Mouse (Mus musculus): ENCODE results near the gene Mapkap1.

Gene Mapkap1

DNA sequence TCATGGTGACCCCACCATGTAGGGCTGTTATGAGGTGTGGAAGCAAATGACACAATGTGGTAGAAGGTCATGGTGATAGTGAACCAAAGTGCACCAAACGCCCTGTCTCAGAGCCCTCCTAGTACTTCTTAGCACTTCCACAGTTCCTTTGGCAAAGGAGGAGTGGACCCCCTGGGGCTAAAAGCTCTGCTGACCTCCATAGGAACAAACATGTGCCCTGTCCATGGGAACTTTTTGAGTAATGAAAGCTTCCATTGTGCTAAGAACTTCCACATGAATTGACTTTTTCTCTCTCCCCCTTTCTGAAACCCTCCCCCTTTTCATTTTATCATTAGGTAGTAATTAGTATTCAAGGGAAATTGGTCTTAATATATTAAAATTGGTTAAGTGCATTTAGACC lies 164.5 kb downstream of the Mapkap1 start:
- no peak for DNase-seq (ENCODE audit: low spot score in 2 of 2)

DNA sequence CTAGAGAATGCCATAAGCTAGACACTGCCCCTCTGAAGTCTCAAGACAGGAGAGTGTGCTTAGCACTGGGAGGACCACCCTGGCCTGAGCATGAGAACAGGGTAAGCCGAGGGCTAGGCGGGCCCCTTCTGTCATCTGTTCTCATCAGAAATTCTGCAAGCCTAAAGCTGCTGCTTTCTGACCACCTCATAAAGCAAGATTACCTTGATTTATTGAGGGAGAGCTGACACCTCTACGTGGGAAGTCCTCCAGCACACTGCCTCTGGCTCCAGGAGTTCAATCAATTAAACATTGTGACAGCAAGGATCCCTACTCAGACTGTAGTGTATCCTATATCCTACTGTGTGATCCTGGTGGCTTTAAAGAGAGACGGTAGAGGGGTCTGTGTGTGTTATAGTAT lies 166.5 kb downstream of the Mapkap1 start:
- DNase-seq (ENCODE audit: low spot score in 2 of 2), result no peak

GRCm38 (mm10) chr2:34588546-34588945 lies 182.0 kb downstream of the Mapkap1 start:
- peak in 1 of 2 experiments; percentile 22 for DNase-seq (ENCODE audit: low spot score in 2 of 2)

DNA sequence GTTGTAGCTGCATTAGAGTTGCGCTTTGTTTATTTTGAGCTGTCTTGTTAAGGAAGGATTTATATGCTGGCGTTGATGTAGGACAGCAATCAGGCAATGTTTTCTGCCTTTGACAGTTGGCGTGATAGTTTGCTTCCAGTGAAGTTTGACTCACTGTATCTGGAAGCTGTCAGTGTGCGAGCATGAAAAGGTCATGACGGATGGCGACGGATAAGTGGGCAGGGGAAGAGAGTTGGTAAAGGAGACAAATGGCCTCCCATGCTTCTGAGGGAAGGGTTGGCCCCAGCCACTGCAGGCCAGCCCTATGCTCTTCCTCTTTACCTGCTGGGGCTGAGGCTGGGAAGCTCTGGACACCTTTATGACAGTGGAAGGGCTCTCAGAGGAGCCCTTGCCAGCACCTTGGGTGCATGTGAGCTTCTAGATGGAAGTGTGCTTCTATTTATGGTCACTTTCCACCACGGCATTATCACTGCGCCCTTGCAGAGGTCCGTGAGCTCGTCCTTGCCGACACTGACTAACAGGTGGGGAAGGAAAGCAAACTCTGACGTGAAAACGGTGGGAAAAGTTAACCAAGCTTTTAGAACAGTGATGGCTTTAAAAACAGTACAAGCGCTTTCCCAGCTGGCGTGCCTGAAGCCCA lies 185.3 kb downstream of the Mapkap1 start:
- DNase-seq (ENCODE audit: low spot score in 2 of 2), result no peak

- no peak for DNase-seq (ENCODE audit: low spot score in 2 of 2)
These were observed 185.9 kb downstream of the Mapkap1 start for GRCm38 (mm10) chr2:34592361-34592960.

- no peak for DNase-seq (ENCODE audit: low spot score in 2 of 2)
These were observed 187.4 kb downstream of the Mapkap1 start for GRCm38 (mm10) chr2:34594001-34594400.

- no peak for DNase-seq (ENCODE audit: low spot score in 2 of 2)
These were observed 193.2 kb downstream of the Mapkap1 start for GRCm38 (mm10) chr2:34599606-34600255.

DNA sequence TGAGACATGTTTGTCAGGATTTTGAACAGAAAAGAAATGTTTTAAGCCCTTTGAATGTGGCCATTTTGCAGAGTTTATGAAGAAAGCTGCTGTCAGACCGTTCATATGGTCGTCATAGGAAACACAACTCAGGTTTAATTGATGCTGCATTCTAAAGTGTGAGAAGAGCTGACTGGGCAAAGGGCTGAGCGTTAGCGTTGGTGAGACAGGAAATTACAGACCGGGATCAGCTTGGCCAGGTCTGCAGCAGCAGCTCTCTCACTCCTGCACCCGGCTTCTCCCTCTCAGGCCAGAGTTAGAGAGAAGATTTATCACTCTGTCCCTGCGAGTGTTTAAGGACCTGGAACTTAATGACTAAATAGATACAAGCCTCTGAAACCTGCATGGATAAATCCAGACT lies 194.2 kb downstream of the Mapkap1 start:
- DNase-seq (ENCODE audit: low spot score in 2 of 2), result no peak

GRCm38 (mm10) chr2:34602111-34602541 lies 195.6 kb downstream of the Mapkap1 start:
- DNase-seq (ENCODE audit: low spot score in 2 of 2), result no peak

DNA sequence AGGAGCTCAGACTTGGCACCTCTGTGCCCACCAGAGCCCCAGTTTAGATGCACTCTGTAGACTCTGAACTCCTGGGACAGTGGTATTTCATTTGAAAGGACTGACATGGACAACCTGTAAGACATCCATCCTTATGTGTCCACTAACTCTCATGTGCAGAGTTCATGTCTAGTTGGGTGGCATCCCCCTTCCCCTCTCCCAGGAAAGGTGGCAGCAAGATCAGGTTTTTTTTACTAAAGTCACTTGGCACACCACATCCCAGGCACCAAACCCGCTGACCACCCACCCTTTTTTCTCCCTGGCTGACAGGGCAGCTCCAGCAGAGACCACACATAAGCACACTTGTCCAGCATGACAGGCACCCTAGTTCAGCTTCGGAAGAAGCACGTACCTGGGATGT lies 196.3 kb downstream of the Mapkap1 start:
- DNase-seq (ENCODE audit: low spot score in 2 of 2), result no peak

GRCm38 (mm10) chr2:34603653-34604214 lies 197.2 kb downstream of the Mapkap1 start:
- DNase-seq (ENCODE audit: low spot score in 2 of 2), result no peak

- no peak for DNase-seq (ENCODE audit: low spot score in 2 of 2)
These were observed 198.5 kb downstream of the Mapkap1 start for GRCm38 (mm10) chr2:34605040-34605439.

- no peak for DNase-seq (ENCODE audit: low spot score in 2 of 2)
These were observed 202.3 kb downstream of the Mapkap1 start for GRCm38 (mm10) chr2:34608917-34609316.

DNA sequence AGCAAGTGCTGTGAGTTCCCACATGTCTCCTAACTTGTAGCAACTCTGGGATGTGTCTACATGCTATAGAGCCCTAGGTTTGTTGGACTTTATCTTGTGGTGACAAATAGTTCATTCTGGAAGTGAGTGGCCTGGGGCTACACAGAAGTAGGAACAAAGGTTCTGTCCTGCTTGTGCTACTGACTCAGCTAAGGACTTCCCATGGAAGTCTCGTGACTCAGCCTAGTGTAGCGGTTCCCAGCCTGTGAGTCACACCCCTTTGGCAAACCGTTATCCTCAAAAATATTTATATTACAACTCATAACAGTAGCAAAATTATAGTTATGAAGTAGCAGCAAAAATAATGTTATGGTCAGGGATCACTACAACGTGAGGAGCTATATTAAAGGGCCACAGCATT lies 202.9 kb downstream of the Mapkap1 start:
- no peak for DNase-seq (ENCODE audit: low spot score in 2 of 2)

GRCm38 (mm10) chr2:34620778-34621415 lies 214.3 kb downstream of the Mapkap1 start:
- no peak for DNase-seq (ENCODE audit: low spot score in 2 of 2)

DNA sequence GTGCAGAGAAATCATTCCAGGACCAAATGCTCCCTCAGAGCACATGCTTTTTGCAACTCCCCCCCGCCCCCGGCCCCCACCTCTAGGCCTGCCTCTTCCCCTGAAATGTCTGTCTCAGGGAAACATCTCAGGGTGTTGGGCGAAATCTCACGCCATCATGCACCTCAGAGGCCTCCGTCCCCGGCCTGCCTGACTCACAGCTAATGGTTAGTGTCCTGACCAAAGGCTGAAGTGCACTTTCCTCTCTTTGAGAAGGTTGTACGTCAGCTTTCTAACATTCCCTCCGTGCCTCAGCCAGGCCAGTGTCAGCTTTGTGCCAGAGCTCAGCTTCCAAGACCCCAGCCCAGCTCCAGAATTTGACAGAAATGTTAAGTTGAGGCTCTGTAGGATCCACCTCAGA lies 214.9 kb downstream of the Mapkap1 start:
- DNase-seq (ENCODE audit: low spot score in 2 of 2), result no peak

- no peak for DNase-seq (ENCODE audit: low spot score in 2 of 2)
These were observed 215.9 kb downstream of the Mapkap1 start for GRCm38 (mm10) chr2:34622518-34622917.

DNA sequence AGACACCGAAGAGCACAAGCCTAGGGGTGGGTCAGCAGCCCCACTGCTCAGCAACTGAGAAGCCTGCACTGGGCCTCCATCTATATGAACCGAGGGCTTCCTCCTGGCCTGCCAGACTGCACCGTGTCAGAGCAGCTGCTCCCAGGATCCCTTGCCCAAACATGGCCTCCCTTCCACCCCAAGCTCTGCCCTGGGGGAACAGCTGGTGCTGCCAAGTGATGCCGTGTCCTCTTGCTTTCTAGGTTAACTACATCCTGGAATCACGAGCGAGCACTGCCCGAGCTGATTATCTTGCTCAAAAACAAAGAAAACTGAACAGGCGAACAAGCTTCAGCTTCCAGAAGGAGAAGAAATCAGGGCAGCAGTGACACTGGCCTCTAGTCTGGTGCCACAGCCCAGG lies 216.6 kb downstream of the Mapkap1 start:
- no peak for DNase-seq (ENCODE audit: low spot score in 2 of 2)

DNA sequence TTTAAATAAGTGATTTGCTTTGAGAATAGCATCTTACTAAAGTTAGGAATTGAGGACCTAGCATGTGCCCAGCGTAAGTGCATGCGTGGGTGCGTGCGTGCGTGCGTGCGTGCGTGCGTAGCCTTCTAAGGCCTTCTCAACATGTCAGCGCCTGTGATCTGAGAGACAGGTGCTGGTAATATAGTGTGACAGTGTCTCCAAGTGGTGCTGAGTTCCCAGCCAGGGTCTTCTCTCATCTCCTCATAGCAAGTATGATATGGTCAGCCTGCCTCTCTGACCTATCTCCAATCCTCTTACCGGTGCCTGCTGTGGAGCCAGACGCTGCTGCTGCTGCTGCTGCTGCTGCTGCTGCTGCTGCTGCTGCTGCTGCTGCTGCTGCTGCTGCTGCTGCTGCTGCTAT lies 217.5 kb downstream of the Mapkap1 start:
- DNase-seq (ENCODE audit: low spot score in 2 of 2), result no peak

DNA sequence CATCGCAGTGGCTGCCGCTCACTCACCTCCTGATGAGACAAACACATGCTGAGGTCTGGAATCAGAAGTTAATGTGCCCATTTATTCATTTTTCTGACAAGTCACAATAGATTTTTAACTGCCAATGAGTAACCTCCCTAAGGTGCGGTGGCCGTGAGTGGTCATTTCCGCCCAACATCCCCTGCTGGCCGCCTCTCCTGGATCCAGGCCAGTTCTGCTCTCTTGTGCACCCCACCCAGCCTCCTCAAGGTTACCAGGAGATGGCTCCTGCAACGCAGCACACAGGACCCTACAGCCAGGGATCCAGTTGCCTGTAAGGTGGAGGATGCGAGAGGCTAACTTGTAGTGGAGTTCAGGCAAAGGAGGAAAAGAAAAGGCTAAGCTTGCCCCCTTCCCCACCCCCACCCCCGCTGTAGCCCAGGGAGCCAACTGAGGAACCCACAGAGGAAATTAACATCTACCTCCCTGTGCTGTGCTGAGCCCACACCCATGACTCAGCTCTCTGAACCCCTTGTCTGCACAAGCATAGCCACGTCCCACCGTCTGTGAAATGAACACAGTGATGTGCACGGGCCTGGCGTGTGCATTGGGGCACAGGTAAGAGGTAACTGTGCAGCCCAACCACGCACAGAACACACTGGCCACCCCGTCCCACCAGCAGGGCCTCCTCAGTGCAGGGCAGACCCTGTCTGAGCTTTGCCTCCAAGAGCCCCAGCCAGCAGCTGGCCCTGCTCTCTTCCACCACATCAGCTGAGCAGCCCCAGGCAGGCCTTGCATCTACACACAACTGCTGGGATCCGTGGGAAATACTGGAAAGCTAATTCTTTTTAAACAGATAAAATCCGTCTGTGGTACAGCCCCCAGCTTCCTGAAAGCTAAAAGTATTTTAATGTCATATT lies 221.0 kb downstream of the Mapkap1 start:
- DNase-seq (ENCODE audit: low spot score in 2 of 2), result no peak

DNA sequence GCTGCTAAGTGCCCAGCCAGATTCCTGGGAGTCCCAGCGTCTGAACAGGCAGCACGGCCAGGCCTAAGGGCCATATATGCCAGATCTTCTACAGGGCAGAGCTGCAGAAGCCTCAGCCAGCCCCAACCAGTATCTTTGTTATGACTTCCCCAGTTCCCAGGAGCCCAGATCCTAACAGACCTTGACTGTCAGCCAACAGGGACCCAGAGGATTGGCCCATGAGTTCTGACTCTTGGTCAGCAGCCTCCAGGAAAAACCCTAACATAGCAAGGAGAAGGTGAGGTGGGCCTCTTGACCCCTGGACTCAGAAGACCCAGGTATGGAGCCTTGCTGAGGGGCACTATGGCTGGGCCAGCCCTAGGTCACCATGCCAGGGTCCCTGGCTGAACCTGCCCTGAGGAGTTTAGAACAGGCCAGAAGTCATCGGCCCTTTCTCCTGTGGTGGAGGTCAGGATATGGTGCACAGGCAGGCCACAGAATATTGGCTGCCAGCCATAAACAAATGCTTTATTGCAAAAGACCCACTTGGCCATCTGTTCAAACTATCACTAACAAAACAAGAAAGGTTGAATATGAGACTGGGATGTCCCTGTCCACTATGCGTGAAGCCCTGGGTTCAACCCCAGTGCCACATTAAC lies 222.5 kb downstream of the Mapkap1 start:
- DNase-seq (ENCODE audit: low spot score in 2 of 2), result no peak

Data from cerebellum, postnatal 4 days (tissue).